Mouse (Mus musculus): Measurements from ENCODE around the gene Gse1. TPM values are rescaled to one million over a fixed set of nuclear protein-coding genes. Genes with fewer than 3 reads are reported as not detected.
A peak's percentile ranks its signal among the peaks of the same experiment; 100 is the strongest.

The Gse1 gene
- polyA plus RNA-seq, 1 experiment from 2014 or later = 22.6 TPM

DNA sequence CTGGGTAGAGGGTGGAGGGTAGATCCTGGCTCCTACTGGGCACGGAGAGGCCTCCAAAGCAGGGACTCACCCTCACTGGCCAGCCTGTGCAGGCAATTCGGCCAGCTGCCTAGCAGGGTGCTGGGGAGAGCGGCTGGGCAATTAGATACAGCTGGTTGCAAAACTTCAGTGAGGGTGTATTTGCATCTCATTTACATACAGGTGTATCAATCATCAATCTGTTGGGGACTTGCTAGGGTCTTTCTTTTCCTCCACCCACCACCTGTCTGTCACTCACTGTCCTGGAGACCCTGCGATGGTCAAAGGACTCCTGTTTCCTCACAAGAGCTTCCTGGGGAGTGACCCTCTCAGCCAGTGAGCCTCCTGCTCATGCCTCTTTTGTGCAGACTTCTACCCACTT, 148.0 kb downstream of the Gse1 start:
- H3K9ac ChIP-seq (ENCODE audit: low read length) = no peak overlapping the region
- ATAC-seq (peak; percentile 30), DNase-seq (ENCODE audit: low spot score) (peak; percentile 41)
- no peak overlapping the region for H3K4me2 ChIP-seq (ENCODE audit: low read length)
- no peaks in the 10 kb centered on the region for H3K9me3 ChIP-seq (replicated peaks; ENCODE audit: control insufficient read depth, low read length)
- WGBS = 39% methylated on average over 4 of the region's 4 CpGs
- H3K36me3 ChIP-seq (ENCODE audit: control insufficient read depth, insufficient read depth, low read length) = no peaks in the 10 kb centered on the region
- H3K27me3 ChIP-seq (replicated peaks; ENCODE audit: control insufficient read depth, insufficient read depth, low read length) = no peaks in the 10 kb centered on the region
- H3K4me1 ChIP-seq (ENCODE audit: control insufficient read depth, insufficient read depth, low read length) = peaks cover 50% of the 10 kb centered on the region
- peak overlapping the region; percentile 72; the same call in 1 of the 2 replicates for H3K27ac ChIP-seq (ENCODE audit: low read depth, low read length)
- no peak overlapping the region for H3K4me3 ChIP-seq (ENCODE audit: low read depth, low read length)

DNA sequence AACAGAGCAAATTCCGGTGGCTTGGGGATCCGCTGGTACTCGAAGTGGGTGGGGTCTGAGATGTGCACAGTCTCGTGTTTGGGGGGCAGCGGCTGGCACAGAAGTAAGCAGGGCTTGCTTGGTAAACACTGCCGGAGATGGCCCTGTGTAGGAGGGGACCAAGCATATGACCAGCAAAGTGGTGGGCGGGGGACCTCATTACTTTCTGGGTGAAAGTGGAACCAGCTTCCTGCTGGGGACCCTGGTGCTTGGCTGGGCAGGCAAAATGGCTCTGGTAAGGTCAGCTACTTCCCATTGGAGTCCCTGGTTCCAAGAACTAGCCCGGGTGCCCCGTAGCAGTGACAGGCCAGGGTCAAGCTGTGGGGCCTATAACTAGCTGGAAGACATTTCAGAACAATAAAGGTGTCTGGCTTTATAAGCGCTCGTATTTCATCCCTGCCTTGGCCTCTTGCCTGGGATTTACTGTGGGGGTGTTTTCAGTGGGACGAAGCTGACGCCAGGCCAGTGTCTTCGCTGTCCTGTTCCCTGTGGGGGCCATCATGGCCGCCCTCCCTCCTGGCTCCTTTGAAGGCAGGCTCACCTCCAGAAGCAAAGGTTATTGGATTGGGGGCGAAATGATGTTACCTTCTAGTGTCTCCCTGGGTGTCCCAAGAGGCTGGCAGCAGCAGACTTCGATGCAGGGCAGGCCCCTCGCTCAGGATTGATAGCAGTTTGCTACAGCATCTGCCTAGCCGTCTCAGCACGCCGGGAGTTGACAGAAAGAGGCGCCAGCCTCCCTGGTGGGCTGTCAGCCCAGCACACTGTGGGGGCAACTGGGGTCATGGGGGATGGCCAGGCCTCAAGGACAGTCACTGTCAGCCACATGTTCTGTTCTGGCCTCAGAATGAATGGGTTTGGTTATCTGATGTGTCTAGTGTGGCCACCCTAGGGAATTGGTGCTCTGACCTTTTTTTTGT, 148.9 kb downstream of the Gse1 start:
- Histone ChIP-seq H3K4me2 (ENCODE audit: low read length) (no peak overlapping the region), H3K27ac (ENCODE audit: low read depth, low read length) (peak overlapping the region; percentile 72; the same call in 1 of the 2 replicates), H3K9ac (ENCODE audit: low read length) (no peak overlapping the region), H3K36me3 (ENCODE audit: control insufficient read depth, insufficient read depth, low read length) (no peaks in the 10 kb centered on the region), H3K4me3 (ENCODE audit: low read depth, low read length) (no peak overlapping the region), H3K27me3 (replicated peaks; ENCODE audit: control insufficient read depth, insufficient read depth, low read length) (no peaks in the 10 kb centered on the region), H3K9me3 (replicated peaks; ENCODE audit: control insufficient read depth, low read length) (no peaks in the 10 kb centered on the region), H3K4me1 (ENCODE audit: control insufficient read depth, insufficient read depth, low read length) (peaks cover 59% of the 10 kb centered on the region)
- ATAC-seq (no peak), DNase-seq (ENCODE audit: low spot score) (no peak)
- WGBS = 47% methylated on average over 22 of the region's 22 CpGs

DNA sequence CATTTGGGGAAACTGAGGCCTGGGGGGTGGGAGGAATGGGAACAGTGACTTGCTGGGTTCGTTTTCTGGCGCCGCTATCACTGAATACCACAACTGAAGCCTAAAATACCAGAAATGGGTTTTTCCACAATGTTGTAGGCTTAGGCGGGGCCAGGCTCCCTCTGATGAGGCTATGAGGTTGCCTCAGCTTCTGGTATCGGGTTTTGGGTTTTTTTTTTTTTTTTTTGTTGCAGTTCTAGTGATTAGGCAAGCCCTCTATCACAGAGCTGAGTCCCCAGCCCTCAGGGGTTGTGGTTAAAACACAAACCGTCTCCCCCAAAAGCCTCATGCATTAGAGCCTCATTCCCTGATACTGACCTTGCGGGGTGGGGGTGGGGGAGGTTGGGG, 149.5 kb downstream of the Gse1 start:
- H3K9me3 ChIP-seq (replicated peaks; ENCODE audit: control insufficient read depth, low read length) = no peaks in the 10 kb centered on the region
- H3K4me3 ChIP-seq (ENCODE audit: low read depth, low read length) = no peak overlapping the region
- no peak for DNase-seq (ENCODE audit: low spot score)
- H3K9ac ChIP-seq (ENCODE audit: low read length) = no peak overlapping the region
- ATAC-seq = no peak
- no peak overlapping the region for H3K27ac ChIP-seq (ENCODE audit: low read depth, low read length)
- H3K27me3 ChIP-seq (replicated peaks; ENCODE audit: control insufficient read depth, insufficient read depth, low read length) = no peaks in the 10 kb centered on the region
- no peaks in the 10 kb centered on the region for H3K36me3 ChIP-seq (ENCODE audit: control insufficient read depth, insufficient read depth, low read length)
- 65% methylated on average over 7 of the region's 7 CpGs for WGBS
- H3K4me2 ChIP-seq (ENCODE audit: low read length) = no peak overlapping the region
- H3K4me1 ChIP-seq (ENCODE audit: control insufficient read depth, insufficient read depth, low read length) = peaks cover 66% of the 10 kb centered on the region

DNA sequence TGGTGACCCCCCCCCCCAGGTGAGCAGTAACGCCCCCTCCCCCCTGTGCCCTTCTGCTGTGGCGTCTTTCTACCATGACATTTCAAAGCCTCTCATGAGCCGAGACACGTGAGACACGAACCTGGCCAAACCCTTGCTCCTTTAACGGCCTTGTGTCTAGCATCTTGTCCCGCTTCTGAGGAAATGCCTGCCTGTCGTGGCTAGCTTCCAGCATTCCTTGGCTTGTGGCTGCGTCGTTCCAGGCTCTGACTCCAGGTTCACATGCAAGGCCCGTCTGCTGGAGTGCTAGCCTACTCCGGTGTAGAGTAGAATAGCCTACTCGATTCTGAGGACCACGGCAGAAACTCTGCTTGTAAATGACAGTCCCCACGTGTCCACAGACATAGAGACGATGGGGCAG, 150.1 kb downstream of the Gse1 start:
- Histone ChIP-seq H3K36me3 (ENCODE audit: control insufficient read depth, insufficient read depth, low read length) (no peaks in the 10 kb centered on the region), H3K9ac (ENCODE audit: low read length) (no peak overlapping the region), H3K27me3 (replicated peaks; ENCODE audit: control insufficient read depth, insufficient read depth, low read length) (no peaks in the 10 kb centered on the region), H3K27ac (ENCODE audit: low read depth, low read length) (peak overlapping the region; percentile 21; the same call in 1 of the 2 replicates), H3K4me2 (ENCODE audit: low read length) (no peak overlapping the region), H3K9me3 (replicated peaks; ENCODE audit: control insufficient read depth, low read length) (no peaks in the 10 kb centered on the region), H3K4me3 (ENCODE audit: low read depth, low read length) (no peak overlapping the region), H3K4me1 (ENCODE audit: control insufficient read depth, insufficient read depth, low read length) (peaks cover 71% of the 10 kb centered on the region)
- ATAC-seq (no peak), DNase-seq (ENCODE audit: low spot score) (peak; percentile 67)
- WGBS = 29% methylated on average over 16 of the region's 16 CpGs

DNA sequence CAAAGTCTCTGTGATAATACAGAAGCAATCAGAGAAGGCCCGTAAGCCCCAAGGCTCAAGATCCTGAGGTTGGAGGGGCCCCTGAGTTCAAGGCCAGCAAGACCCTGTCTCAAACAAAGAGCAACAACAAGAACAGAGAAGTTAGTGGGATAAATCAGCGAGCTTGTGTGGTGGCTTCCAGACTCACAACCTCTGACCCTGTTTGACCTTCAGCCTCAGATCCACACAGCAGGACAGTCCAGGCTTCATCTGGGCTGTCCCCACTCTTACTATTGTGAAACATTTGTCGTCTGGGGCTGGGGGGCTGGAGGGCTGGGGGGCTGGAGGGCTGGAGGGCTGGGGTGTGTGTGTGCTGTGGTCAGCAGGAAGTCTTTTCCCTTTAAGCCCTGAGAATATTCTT, 150.8 kb downstream of the Gse1 start:
- Histone ChIP-seq H3K4me2 (ENCODE audit: low read length) (no peak overlapping the region), H3K36me3 (ENCODE audit: control insufficient read depth, insufficient read depth, low read length) (no peaks in the 10 kb centered on the region), H3K9ac (ENCODE audit: low read length) (no peak overlapping the region), H3K27ac (ENCODE audit: low read depth, low read length) (peak overlapping the region; percentile 21; the same call in 1 of the 2 replicates), H3K4me3 (ENCODE audit: low read depth, low read length) (no peak overlapping the region), H3K27me3 (replicated peaks; ENCODE audit: control insufficient read depth, insufficient read depth, low read length) (no peaks in the 10 kb centered on the region), H3K9me3 (replicated peaks; ENCODE audit: control insufficient read depth, low read length) (no peaks in the 10 kb centered on the region), H3K4me1 (ENCODE audit: control insufficient read depth, insufficient read depth, low read length) (peaks cover 76% of the 10 kb centered on the region)
- DNase-seq (ENCODE audit: low spot score) = no peak
- no peak for ATAC-seq
- WGBS = 46% methylated on average over 3 of the region's 3 CpGs

DNA sequence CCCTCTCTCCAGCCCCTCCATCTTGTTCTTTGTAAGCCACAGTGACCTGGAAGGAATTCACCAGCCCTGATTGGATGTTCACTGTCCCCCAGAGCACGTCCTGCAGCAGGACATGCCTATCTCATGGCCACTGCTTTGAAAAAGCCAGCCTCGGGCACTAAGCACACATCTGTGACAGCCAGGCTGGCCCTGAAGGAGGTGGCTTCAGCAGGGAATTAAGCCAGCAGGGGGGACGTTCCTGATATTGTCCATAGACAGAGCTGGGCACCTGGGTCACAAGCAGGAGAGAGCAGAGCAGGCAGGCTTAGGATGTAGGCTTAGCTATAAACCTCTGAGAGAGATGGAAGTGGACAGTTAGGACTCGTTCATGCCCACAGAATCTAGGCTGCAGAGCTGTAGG, 153.6 kb downstream of the Gse1 start:
- no peak; the same call in 1 of the 2 replicates for ATAC-seq
- 0 out of 2 replicates have a peak overlapping the region, but pooled peaks have one; percentile 7 for H3K4me2 ChIP-seq (ENCODE audit: low read length)
- peak overlapping the region; percentile 32 for H3K9ac ChIP-seq (ENCODE audit: low read length)
- H3K9me3 ChIP-seq (replicated peaks; ENCODE audit: control insufficient read depth, low read length) = no peaks in the 10 kb centered on the region
- peak; percentile 25 for DNase-seq (ENCODE audit: low spot score)
- 21% methylated on average over 4 of the region's 4 CpGs for WGBS
- peak overlapping the region; percentile 93 for H3K27ac ChIP-seq (ENCODE audit: low read depth, low read length)
- no peaks in the 10 kb centered on the region for H3K27me3 ChIP-seq (replicated peaks; ENCODE audit: control insufficient read depth, insufficient read depth, low read length)
- peaks cover 54% of the 10 kb centered on the region for H3K4me1 ChIP-seq (ENCODE audit: control insufficient read depth, insufficient read depth, low read length)
- H3K4me3 ChIP-seq (ENCODE audit: low read depth, low read length) = no peak overlapping the region
- no peaks in the 10 kb centered on the region for H3K36me3 ChIP-seq (ENCODE audit: control insufficient read depth, insufficient read depth, low read length)

DNA sequence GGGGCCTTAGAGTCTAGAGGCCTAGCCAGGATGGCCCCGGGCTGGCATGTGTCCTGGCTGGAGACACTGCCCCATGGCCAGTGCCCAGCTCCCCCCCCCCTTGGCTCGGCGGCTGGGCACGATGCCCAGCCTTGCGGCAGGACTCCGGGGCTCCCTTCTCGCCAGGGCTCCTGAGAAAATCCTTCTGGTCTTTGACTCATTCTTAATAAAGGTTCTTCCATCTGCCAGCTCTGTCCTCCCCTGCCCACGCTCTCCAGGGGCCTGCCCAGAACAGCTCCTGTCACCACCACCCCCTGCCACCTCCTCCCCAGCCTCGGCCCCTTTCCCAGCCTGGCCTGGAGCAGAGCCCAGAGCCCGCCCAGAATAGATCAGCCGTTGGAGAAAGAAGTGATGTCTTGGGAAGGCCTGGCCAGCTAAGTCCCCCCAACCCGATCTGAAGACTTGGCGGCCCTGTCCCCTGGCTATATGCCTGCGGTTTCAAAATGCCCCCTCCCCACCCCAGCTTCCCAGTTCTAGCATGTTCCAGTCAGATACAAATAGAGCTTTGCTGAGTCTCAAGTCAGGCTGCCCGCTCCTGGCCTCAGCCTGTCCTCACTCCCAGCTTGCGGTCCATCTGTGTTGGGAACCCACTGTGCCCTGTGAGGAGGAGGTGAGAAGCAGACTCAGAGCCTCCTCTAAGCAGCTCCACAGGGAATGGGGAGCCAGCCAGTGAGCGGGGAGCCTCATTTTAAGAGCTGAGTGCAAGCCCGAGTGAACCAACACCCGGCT, 154.4 kb downstream of the Gse1 start:
- Histone ChIP-seq H3K36me3 (ENCODE audit: control insufficient read depth, insufficient read depth, low read length) (no peaks in the 10 kb centered on the region), H3K9ac (ENCODE audit: low read length) (peak overlapping the region; percentile 43), H3K9me3 (replicated peaks; ENCODE audit: control insufficient read depth, low read length) (no peaks in the 10 kb centered on the region), H3K27ac (ENCODE audit: low read depth, low read length) (peak overlapping the region; percentile 93), H3K4me3 (ENCODE audit: low read depth, low read length) (no peak overlapping the region), H3K4me2 (ENCODE audit: low read length) (no peak overlapping the region), H3K27me3 (replicated peaks; ENCODE audit: control insufficient read depth, insufficient read depth, low read length) (no peaks in the 10 kb centered on the region), H3K4me1 (ENCODE audit: control insufficient read depth, insufficient read depth, low read length) (peaks cover 46% of the 10 kb centered on the region)
- ATAC-seq (peak; percentile 95), DNase-seq (ENCODE audit: low spot score) (peak; percentile 92)
- WGBS = 11% methylated on average over 19 of the region's 19 CpGs

DNA sequence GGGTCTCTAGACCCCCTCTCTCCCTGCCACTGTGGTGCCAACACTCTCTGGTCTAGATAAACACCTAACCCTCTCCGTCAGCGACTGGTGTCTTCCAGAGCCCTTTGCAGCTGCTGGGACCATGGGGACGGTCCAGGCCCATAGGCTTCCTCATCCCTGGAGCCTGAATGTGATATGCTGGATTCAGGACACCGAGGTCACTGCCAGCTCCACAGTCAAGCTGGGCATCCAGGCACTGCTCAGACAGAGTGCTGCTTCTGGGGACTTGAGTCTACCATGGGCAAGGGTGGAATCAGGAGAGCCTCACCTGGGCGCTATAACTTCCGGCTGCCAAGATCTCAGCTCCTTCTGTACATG, 154.9 kb downstream of the Gse1 start:
- Histone ChIP-seq H3K9me3 (replicated peaks; ENCODE audit: control insufficient read depth, low read length) (no peaks in the 10 kb centered on the region), H3K4me3 (ENCODE audit: low read depth, low read length) (no peak overlapping the region), H3K9ac (ENCODE audit: low read length) (peak overlapping the region; percentile 43), H3K36me3 (ENCODE audit: control insufficient read depth, insufficient read depth, low read length) (no peaks in the 10 kb centered on the region), H3K4me1 (ENCODE audit: control insufficient read depth, insufficient read depth, low read length) (peaks cover 42% of the 10 kb centered on the region), H3K4me2 (ENCODE audit: low read length) (no peak overlapping the region), H3K27ac (ENCODE audit: low read depth, low read length) (peak overlapping the region; percentile 93), H3K27me3 (replicated peaks; ENCODE audit: control insufficient read depth, insufficient read depth, low read length) (no peaks in the 10 kb centered on the region)
- WGBS = 75% methylated on average over 6 of the region's 6 CpGs
- ATAC-seq = no peak
- no peak for DNase-seq (ENCODE audit: low spot score)
